Mouse (Mus musculus): Measurements from ENCODE around the gene Arhgef38.

Arhgef38 gene

DNA sequence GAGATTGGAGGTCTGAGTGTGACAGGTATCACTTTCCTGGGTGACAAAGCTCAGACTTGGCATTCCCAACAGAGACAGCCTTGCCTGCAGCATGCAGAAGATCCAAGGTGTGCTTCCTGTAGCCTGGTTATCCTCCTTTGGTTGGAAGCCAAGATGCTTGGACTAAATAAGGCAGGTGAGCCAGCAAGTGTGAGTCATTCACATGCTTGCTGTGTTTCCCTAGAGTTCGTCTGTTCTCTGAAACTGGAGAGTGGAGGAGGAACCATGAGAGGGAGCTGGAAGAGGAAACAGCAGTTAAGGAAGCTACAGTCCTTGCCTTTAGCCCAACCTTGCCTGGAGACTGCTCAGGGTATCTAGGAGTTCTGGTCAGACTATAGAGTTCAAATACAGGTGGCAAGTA lies 69.6 kb downstream of the Arhgef38 start:
- DNase-seq (ENCODE audit: low spot score): no peak

DNA sequence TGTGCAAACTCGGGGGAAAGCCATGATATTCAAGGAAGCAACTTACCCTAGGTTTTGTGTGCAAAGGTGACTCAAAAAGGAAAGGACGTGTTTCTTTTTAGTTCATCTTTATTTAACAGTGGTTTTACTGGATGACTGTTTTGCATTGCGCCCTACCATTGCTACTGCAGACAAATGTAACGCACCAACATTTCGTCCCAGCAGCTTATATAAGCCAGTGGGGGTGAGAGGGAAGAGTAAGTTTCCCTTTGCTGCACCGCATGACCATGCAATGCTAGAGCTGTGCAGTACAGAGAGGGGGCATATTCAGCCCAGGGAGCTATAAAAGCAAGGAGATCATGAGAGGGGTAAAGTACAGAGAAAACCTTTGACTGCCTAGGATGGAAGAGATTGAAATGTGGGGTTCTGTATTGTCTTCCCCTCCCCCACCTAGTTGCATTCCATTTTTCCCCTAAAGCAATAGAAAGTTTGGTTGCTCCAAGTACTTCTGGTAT lies 70.8 kb downstream of the Arhgef38 start:
- no peak for DNase-seq (ENCODE audit: low spot score)

DNA sequence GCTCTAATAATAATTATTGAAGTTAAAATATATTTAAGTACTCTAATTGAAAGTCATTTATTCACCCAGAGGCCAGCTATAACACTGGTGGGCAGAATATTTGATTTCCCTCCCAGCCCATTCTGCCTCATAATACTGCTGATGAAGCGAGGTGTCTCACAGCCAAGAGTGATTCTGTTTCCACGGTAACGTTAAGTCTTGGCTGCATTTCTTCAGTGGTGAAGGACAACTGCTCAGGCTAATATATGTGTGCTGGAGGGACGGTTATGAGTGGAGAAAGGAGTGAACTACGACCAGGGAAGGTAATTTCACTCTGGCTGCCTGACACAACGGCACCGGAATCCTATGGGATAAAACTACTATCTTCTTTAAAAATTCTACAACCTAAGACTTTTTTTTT lies 71.6 kb downstream of the Arhgef38 start:
- DNase-seq (ENCODE audit: low spot score): no peak

DNA sequence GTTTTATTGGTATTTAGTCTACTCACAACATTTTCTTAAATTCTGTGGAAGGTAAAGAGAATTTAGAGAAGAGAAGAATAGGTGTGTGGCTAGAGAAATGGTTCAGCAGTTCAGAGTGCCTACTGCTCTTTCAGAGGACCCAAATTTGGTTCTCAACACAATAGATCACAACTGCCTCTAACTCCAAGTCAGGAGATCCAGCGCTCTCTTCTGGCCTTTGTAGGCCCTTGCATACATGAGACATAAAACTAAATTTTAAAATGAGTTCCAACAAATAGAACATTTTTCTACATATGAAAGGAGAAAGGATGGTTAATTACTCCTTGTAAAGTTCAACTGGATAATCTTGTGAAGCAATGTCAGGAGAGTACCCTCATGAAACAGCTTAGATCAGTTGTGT lies 73.3 kb downstream of the Arhgef38 start:
- DNase-seq (ENCODE audit: low spot score): no peak

DNA sequence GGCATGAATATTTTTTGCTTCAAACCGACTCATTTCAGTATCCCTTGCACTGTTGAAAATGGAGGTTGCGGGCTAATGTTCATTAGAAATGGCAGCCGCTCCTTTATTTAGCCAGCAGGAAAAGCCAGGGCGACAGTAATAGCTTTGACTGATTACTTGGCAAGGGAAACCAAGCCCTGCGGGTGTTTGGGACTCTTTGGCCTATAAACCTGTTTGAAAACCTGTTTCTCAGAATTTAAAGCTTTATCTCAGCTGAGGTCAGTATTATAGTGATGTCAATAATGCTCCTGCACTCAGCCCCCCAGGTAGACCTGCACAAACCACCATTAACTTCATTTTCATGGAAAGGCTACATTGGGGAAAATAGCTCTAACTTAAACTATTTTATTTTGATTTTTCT lies 76.5 kb downstream of the Arhgef38 start:
- DNase-seq (ENCODE audit: low spot score): no peak

DNA sequence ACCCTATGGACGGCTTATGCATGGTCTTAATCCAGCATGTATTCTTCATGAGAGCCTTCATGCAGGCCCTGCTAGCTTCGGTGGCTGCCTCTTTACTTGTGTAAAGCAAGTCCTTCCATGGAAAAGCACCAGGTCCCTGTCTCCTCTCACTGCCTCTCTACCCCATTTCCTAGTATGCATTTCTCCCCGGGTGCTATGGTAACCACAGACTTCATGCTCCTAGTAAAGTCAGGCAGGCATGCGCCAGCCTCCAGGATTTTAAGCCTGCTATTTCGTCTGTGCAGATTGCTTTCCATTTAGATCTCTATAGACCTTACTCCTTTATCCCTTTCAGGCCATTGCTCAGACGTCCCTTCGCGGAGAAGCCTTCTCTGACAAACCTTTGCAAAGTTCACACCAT lies 80.1 kb downstream of the Arhgef38 start:
- DNase-seq (ENCODE audit: low spot score): no peak

DNA sequence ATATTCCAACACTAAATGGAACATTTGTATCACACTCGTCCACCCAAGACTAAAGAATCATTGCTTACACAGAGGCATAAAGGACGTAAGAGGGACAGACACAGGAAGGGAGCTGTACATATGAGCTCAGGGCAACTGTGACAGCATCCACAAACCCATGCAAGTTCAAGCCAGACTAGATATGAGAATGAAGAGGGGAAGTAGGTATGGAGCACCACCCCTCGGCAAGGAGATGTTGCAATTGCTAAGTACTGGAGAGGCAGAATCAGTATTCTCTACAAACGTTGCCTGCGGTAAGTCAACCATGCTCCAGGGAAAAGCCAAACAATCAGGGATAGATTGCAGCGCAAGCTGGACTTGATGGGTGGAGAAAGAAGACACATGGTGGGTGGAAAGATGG lies 81.1 kb downstream of the Arhgef38 start:
- DNase-seq (ENCODE audit: low spot score): no peak

DNA sequence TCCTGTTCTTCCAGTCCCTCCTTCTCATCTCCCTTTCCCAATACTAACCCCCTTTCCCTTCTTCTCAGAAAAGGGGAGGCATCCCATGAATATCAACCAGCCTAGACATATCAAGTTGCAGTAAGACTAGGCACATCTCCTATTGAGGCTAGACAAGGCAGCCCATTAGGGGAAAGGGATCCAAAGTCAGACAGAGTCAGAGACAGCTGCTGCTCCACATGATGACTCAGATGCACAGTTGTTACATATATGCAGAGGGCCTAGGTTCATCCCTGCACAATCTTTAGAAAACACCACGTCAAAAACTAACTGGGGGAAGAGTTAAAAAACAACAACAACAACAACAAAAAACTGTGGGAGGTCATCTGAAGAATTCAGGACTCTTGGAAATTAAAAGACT lies 81.9 kb downstream of the Arhgef38 start:
- no peak for DNase-seq (ENCODE audit: low spot score)

DNA sequence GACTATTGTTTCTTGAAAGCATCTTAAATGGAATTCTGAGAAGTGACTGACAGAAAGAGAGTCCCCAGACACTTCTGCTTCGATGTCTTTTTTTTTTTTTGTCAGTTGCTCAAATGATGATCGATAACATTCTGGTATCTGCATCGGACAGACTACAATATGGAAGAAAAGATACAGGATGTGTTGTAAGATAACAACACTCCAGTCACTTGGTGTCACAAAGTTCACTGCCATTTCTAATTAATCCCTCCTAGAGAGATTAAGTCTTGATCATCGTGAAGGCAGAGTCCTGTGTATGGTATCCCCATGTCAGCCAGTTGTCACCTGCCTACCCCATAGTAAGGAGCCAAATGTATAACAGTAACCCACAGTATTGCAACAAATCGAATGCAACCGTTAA lies 83.1 kb downstream of the Arhgef38 start:
- DNase-seq (ENCODE audit: low spot score): no peak

DNA sequence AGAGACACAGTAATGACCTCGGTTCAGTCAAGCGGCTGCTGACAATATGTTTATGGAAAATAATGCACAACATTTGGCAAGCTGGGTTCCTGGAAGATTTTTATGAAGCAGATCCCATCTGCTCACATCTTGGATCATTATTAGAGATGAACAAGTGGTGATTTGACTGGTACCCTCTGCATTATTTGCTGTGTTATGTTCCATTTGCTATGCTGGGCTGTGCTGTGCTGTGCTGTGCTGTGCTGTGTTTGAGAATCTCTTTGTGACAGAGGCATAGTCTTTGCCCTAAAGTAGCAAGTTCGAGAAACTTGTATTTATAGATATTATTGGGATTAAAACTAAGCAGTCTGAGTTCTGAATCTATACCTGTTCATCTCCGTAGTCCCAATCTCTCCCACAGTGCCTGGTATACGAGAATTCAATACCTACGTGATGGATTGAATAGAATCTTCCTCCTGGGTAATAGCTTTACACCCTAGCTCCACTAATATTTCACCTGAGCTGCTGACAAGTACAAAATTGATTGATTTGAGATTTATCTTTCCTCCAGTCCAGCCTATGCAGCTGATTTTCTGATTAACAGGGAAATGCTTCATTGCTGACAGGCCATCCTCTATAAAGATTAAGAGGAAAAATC lies 90.1 kb downstream of the Arhgef38 start:
- DNase-seq (ENCODE audit: low spot score): no peak

DNA sequence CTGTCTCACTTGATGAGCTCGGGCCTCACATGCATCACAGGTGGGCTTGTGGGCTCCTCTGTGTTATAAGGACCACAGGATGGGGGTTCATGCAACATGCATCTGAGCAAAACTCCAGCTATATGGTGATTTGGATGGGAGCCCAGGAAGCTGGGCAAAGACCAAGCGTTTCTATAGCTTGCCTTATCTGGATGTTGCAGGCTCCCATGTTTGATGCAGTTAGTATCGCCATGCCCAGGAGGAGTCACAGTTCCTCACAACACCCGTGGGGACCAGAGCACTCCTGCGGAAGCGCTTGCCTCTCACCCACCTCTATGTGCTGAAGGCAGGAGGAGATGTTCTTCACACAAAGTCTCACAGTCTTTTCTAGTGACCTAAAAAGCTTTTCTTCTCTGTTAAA lies 92.9 kb downstream of the Arhgef38 start:
- DNase-seq (ENCODE audit: low spot score): no peak

DNA sequence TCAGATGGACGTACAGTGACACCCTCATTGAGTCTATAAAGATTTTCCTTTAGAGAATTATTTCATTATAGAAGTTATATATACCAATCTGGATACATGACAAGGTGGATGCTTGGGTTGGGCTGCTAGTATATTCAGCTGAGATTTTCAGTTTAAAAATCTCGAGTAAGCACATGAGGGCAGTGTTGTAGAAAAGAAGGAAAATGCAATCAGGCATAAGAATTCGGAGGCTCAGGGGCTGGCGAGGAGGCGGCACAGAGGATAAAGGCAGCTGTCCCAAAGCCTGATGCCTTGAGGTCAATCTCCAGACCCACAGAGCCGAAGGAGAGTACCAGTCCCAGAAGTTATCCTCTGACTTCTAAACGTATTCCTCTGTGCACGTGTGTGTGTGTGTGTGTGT lies 102.1 kb downstream of the Arhgef38 start:
- DNase-seq (ENCODE audit: low spot score): no peak

DNA sequence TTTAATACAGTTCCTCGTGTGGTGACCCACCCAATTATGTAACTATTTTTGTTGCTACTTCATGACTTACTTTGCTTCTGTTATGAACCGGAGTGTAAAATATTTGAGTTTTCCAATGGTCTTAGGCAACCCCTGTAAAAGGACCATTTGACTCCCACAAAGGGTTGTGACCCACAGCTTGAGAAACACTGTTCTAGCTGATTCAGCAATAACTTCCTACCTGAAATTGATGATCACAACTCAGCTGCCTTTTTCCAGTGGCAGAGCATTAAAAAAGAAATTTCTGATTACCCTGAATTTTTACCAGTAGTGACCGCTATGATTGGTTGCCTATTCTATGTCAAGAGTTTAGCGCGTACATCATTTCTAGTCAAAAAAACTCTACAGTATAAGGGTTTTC lies 103.4 kb downstream of the Arhgef38 start:
- no peak for DNase-seq (ENCODE audit: low spot score)

DNA sequence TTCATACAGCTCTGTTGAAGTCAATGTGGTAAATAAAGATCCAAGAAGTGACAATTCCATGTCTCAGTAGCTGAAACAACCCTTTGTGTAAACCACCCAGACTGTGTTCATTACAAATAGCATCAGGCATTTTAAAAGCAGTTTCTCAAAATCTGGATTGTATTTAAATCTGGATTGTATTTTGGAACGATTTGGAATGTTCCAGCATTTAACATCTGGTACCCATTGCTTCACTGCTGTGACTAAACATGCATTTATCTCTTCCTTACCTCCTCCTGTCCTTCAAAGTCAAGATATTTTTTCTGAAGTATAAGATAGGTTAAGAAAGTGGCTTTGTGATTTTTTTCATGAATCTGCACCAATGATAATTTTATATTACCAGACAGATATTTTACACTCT lies 121.5 kb downstream of the Arhgef38 start:
- DNase-seq (ENCODE audit: low spot score): no peak

DNA sequence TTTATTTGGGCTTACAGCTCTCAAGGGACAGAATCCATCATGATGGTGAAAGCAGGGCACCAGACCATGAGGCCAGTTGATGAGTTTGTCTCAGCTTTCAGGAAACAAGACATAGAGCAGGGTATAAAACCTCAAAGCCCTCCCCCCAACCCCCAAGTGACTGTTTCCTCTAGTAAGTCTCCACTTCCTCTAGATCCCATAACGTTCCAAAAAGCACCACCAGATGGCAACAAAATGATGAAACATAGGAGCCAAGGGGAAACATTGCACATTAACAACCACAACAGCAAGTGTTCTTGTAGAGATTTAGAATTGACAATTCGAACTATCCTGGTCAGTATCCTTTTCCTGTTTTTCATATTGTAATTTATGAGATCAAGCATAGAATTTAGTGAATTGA lies 123.0 kb downstream of the Arhgef38 start:
- no peak for DNase-seq (ENCODE audit: low spot score)

DNA sequence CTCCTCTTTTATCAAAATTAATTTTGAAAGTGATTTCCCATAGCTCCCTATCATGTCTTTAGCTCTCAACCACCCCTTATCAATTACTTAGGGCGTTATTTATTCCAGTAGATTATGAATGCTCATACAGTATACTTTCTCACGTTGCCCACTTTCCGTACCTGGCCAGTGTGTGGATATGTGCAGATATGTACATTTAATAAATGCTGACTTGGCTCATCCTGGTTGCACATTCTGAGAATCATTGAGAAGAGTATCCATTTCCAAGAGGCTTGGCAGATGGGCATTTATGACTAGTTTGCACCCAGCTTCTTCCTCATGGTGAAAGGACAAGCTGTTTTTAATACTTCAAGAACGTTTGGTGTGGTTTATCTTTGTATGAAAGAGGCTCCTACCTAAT lies 124.9 kb downstream of the Arhgef38 start:
- DNase-seq (ENCODE audit: low spot score): no peak

DNA sequence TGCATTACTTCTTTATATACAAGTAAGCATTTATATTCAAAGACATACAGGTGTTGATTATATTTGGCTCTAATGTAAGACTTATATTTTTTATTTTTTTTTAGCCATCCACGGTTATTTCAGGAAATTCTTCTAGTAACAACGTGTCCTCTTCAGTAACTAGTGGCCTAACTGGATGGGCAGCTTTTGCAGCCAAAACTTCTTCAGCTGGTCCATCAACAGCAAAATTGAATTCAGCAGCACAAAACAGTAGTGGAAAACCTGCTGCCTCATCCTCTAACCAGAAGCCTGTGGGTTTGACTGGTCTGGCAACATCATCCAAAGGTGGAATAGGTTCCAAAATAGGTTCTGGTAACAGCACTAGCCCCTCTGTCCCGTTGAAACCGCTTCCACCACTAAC lies 126.0 kb downstream of the Arhgef38 start:
- DNase-seq (ENCODE audit: low spot score): no peak

DNA sequence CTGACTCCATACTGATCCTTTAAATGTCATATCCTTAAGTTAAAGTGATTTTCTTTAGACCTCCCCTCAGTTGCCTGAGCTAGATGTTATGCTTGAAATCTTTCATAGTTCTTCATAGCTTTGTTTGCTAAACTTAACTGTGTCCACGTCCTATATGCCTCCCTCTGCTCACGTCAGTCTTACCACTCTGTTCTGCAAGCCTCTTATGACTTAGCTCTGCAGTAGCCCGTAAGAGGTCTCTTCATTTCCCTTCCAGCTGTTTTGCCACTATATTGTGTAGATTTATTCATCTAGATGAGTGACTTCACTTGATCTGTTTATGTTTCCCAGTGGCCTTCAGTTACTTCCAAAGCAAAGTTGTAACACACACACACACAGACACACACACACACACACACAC lies 130.3 kb downstream of the Arhgef38 start:
- no peak for DNase-seq (ENCODE audit: low spot score)

DNA sequence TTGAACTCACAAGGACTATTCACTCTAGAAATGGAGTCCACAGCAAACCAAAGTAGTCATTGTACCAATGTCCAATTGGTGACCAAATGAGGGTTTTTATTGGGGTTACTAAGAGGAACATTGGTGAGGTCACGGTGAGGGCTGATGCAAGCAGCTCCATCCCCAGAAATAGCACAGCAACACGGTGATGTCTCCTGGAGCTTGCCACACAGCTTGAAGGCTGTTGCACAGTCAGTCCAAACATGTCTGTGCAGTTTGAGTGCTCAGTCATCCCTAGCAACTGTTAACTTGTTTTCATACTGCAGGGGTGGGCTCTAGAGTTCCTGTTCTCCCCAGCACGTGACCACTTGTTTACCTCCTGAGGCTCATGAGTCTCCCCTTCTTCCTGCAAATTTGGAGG lies 131.0 kb downstream of the Arhgef38 start:
- DNase-seq (ENCODE audit: low spot score): no peak

DNA sequence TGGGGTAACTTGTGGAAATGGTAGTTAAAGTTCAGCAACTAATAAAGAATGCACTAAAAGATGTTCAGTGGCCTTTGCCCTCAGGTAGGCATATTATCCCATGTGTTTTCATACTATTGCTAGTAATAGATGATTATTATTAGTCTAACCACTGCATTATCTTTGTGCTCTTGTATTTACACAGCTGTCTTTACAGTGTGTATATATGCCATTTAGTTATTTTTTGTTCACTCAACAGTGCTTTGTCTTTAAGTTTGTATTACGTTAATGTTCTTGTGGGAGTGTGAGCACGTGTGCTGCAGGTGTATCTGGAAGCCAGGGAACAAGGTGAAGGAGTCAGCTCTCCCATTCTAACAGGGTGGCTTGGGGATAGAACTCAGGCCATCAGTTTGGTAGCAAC lies 135.8 kb downstream of the Arhgef38 start:
- DNase-seq (ENCODE audit: low spot score): no peak

DNA sequence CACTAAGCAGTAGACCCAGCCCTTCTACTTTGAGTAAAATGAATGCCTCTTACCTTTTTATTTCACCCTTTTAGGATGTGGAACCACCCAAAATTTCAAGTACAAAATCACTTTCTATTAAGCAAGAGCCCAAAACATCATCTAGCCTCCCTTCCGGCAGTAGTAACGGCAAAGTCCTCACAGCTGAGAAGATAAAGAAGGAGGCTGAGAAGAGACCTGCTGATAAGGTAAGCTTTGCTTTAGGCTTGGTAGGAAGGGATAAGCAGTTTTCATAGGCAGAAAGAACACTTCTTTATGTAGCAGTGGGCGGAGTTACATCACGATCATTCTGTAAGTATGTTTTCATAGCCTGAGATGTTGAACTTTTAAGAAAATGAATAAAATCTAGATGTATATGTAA lies 136.4 kb downstream of the Arhgef38 start:
- DNase-seq (ENCODE audit: low spot score): no peak

DNA sequence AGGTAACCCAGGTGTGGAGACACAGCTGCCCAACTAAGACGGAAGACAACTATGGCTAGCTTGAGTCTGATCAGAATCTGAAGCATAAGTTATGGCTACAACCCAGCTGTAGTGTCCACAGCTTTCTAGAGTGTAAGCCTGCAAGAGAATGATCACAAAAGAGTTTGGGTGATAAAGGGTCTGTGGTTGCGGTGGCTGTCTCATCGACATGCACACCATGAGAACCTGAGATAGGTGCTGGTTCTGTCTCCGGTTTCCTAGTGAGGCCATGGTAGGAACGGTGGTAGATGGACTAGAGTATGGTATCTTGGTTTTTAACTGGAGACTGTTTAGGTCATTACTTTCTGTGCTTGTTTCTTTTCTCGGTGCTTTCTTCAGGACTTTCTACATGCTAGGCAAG lies 136.8 kb downstream of the Arhgef38 start:
- DNase-seq (ENCODE audit: low spot score): no peak

DNA sequence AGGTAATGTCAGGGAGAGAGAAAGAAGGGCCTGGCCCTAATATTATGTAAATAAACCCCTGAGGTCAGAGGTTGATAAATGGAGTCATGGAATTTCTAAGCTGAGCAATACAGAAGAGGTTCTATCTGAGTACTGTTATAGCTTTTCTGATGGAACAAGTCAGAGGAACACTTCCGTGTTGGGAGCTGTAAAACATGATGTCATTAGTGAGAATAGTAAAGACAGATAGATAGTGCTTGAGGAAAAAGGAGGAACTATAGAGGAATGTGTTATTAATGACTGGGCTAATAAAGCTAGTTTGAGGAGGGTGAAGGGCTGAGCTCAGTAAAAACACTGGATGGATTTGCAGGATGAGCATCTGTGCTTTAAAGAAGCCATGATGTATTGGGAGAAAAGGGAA lies 140.4 kb downstream of the Arhgef38 start:
- DNase-seq (ENCODE audit: low spot score): no peak

DNA sequence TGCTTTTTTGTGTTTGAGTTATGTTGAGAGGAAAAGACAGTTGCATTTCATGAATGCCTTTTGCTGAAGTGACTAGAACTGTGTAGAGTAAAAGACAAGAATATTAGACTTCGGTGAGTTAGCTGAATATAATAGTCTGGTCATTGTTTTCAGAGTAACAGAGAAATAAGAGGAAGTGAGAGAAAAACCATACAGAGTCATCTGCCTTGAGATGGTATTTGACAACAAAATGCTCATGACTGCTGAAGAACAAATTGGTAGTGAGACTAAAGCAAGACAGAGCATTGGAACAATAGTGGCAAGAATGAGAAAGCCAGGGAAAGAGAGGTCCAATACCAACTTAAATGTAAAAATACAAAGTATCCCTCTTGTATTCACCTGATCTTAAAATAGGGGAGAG lies 141.8 kb downstream of the Arhgef38 start:
- no peak for DNase-seq (ENCODE audit: low spot score)
